Mouse (Mus musculus): ENCODE measurements around the gene Zdhhc13.

The Zdhhc13 gene

DNA sequence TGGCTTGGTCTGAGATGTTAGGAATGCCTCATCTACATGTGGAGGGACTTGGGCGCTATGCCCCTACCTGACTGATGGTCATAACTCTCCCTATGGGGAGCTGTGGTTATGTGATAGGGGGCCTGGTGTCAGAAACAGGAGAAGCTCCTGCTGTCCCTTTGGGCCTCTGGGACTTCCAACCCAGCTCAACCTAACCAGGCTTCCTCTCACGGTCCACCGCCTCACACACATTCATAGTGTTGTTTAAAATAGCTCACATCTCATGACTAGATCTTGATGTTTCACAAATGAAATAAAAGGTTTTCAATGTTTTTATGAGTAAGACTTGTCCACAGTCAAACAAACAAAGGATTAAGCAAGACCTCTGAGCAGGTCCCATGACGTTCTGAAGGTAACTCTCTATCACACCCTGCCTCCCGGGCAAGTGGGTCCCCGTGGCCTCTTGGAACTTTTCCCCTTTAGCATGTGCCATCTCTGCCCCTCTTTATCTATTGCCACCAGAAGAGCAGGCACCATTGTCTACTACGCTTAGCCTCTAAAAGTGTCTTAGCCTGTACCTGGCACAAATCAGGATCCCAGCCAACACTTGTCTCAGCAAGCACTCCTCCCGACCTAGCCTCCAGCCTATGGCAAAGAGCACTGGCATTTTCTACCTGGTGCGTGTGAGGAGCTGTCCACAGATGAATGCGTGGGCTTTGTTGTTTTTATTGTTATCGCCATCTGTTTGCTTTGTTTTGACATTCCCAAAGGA is 3.9 kb upstream of the Zdhhc13 start:
- no peak for DNase-seq

DNA sequence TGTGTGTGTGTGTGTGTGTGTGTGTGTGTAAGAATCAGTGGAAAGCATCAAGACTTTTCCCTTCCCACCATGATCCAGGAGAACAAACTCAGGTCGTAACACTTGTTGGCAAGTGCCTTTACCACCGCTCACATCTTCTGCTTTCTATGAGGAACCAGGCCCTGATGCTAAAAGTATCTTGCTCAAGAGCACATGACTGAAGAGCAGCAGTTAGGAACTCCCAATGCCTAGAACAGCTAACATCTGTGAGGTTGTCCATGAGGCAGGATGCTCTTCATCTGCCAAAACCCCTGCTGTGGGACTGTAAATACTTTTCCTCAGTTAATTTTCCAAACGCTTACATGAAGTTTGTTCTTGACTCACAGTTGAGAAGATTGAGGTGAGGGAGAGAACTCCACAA is 455 bp upstream of the Zdhhc13 start:
- no peak for DNase-seq

DNA sequence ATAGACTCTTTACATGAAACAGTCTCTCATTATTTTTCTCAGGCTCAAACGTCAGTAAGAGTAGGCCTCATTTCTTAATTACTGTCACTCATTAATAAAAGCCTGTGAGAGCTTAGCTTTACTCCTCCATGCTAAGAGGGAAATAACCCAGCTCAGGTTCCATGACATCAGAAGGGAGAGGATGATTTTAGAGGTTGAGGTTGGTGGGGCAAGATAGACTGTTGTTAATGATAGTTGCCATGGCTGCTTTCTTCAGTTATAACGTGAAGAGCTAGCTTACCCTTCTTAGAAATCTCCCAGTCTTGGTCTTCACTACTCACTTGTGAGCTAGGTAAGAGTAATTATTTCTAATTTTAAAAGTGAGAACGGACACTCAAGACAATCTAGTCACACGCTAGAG is 1.3 kb downstream of the Zdhhc13 start:
- peak; percentile 24 for DNase-seq

GRCm38 (mm10) chr7:48791412-48791811 is 2.6 kb downstream of the Zdhhc13 start:
- DNase-seq, result no peak

DNA sequence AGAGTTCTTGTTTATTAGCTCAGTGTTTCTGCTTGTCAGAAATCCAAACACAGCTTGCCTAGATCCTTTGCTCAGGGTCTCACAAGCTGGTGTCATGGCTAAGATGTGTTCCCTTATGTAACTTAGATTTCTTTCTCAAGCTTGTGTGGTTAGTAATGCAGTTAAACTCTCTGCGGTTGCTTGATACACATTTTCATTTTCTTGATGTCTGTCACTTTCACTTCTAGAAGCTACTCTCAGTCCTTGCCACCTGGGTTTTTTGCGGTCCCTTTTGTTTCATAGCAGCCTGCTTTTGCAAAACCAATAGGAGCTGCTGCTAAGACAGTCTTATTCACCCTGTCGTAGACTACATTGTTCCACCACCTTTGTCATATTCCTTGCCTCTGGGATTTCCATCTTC is 6.3 kb downstream of the Zdhhc13 start:
- no peak for DNase-seq

GRCm38 (mm10) chr7:48803381-48803780 is 14.6 kb downstream of the Zdhhc13 start:
- DNase-seq, result peak; percentile 10

DNA sequence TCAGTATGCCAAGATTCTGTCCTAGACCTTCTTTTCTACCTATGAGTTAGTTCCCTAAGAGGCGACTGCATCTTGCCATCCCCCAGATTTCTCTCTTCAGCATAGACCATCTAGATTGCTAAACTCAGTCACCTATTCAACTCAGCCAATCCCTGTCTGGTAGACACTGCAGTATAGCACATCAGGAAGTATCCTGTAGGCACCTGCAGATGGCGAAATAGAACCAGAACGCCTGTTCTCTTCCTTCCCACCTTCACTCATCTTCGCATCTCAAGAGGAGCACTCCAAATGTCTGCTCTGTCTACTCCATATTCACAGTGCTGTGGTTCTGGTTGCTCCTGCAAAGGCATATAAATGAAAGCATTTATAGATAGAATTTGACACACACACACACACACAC is 17.8 kb downstream of the Zdhhc13 start:
- no peak for DNase-seq

DNA sequence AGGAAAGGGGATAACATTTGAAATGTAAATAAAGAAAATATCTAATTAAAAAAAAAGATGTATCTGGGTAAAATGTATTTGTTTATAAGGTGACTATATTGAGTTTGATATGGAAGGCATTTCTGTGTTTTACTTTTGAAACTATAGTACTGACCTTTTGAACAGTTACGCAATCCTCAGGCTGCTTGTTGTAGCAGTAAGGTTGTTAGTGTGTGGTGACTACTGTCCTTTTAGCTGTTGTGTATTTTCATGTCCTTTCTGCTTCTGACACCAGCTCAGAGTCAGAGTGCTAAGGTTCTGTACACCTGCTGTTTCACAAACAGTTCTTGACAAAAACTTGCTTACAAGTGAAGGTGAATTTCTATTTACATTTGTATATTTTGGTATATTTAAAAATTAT is 21.8 kb downstream of the Zdhhc13 start:
- no peak for DNase-seq

- no peak for DNase-seq
Measured at GRCm38 (mm10) chr7:48812358-48812757, 23.6 kb downstream of the Zdhhc13 start.

DNA sequence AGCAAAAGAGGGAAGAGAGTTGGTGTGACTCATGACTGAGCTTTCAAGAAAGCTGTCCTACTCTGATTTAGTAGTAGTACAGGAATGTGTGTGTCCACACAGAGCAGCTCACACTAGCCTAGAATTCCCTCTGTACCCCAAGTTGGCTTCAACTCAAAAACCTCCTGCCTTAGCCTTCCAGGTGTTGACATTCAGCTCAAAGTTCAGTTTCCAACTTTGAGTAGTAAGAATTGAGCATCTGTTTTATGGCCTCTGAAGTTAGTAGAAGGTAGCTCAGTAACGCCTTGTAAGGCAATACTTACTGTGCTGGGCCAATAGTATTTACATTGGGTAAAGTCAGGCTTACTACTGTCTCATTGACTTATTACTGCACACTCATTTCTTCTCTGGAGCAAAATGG is 24.8 kb downstream of the Zdhhc13 start:
- DNase-seq, result no peak

DNA sequence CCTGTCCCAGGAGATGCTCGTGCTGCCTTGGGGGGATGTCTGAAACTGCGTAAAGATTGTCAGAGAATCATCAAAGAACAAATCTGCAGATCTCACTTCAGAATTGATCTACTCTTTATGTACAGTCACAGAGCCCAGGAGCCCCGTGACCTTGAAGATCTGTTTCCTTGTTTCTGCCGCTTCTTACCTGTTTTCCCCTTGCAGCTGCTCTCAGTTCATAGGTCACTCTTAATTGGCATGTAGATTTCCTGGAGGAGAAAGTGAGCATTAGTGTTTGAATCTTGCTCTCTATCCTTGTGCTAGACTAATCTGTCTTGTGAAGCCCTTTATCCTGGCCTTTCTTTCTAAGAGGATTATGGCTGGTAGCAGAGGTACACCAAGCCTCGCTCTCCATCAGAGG is 32.9 kb downstream of the Zdhhc13 start:
- peak; percentile 64 for DNase-seq

DNA sequence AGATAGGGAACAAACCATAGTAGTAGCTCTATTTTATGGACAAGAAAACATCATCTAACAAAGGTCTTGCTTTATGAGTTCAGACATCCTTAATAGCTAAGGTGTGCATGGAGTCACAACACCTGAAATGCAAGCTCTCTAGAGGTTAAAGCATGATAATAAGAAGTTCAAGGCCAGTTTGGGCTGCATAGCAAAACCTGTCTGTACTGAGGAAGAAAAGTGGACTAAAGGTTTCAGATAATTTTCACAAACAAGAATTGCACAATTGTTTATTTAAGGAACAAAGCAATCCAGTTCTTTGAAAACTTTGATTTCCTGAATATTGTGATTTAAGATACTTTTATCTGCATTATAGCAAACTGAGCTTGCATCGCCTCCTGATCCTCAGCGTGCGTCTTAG is 34.8 kb downstream of the Zdhhc13 start:
- DNase-seq, result no peak

DNA sequence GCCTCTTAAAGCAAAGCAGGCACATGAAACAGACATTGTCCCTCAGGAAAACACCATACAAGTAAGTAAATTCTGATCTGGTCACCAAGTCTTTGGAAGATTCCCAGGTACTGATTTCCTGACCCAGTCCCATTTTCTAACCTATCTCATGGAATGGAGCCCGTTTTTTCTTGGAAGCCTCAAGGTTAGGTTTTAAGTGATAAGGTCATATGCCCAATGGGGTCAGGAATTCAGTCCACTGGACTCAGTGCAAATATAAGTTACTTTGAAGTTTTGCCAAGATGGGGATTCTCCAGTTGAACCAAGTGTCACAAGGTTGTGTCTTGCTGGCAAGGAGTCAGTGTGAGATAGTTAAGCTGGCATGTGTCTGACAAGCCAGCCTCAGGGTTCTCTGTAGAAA is 35.9 kb downstream of the Zdhhc13 start:
- no peak for DNase-seq

- no peak for DNase-seq
Measured at GRCm38 (mm10) chr7:48825170-48825569, 36.4 kb downstream of the Zdhhc13 start.

GRCm38 (mm10) chr7:48829177-48829910 is 40.5 kb downstream of the Zdhhc13 start:
- no peak for DNase-seq

DNA sequence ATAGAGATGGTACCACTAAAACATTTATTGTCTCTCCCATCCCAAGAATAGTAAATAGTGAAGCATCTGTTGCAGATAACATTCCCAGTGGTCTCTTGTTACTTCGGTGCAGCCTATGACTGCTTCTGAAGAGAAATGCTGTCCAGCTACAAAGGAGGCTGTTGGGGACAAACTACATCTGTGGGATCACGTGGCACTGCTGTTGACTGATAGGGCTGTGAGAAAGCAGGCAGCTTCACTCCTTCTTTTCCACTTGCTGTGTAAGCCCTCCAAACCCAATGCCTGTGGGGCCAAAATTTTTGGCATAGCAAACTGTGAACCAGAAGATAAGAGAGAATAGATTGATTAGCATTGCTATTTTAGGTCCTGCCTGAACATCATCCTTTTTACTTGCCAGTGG is 41.6 kb downstream of the Zdhhc13 start:
- no peak for DNase-seq

- no peak for DNase-seq
Measured at GRCm38 (mm10) chr7:48832735-48833134, 43.9 kb downstream of the Zdhhc13 start.

GRCm38 (mm10) chr7:48834371-48834970 is 45.7 kb downstream of the Zdhhc13 start:
- peak; percentile 30 for DNase-seq

DNA sequence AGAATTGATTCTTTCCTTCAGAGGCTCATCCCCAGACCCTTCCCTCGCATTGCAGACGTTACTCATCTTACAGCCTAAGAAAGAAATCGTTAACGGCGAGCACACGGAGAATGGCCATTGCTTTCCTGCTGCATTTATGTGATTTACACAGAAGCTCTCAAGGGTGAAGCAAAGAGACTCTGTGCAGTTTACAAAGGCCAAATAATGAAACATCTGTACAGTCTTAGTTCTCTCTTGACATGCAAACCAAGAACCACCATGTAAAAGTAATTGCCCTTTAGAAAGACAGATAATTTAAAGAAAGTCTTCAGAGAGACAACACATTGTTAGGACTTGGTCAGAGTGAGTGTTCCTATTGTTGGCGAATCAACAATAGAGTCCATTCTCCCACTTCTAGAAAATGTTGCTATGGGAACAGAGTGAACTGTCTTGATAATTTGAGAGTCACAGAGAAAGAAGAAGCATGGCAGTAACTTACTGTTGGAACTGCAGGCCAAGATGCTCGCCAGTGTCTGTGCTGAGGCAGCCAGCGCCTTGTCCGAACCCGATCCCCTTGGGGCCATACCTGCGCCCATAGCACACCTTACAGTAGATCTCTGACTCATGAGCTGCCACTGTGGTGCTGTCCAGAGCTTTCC is 46.3 kb downstream of the Zdhhc13 start:
- peak; percentile 43 for DNase-seq

GRCm38 (mm10) chr7:48836949-48837348 is 48.1 kb downstream of the Zdhhc13 start:
- no peak for DNase-seq

GRCm38 (mm10) chr7:48838434-48838833 is 49.6 kb downstream of the Zdhhc13 start:
- peak; percentile 12 for DNase-seq

DNA sequence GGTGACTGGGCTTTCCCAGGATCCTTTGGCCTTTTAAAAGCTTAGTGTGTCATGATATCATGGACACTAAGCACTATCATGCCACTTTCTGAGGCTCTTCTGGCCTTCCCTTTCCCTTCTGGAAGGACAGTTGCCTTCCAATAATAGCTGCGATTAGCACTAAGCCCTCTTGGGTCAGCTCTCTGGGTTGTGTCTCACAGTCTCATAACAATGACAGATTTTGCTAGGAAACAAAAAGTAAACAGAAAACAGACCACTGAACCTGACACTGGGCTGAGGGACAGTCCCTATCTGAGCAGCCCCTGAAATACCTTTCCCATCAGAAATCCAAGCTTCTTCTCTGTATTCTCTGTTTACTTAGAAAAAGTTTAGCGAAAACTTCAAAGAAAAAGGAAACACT is 51.7 kb downstream of the Zdhhc13 start:
- peak; percentile 44 for DNase-seq

DNA sequence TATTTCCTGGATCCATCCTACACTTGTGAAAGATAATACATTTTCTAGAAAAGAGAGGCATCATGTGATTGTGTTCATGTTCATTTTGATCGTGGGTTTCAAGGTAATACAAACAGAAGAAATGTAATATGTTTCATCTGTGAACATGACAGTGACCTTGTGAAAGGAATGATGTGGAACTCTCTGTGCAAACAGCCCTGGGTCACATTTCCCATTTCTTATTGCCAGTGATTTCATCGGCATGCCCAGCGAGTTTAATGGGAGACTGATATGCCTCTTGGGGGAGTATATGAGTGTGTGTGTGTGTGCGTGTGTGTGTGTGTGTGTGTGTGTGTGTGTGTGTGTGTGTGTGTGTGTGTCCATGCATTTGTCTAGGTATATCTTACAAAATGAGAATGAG is 52.7 kb downstream of the Zdhhc13 start:
- no peak for DNase-seq

GRCm38 (mm10) chr7:48842353-48842752 is 53.5 kb downstream of the Zdhhc13 start:
- DNase-seq, result no peak

Measured in retina, postnatal 1 day (tissue).